Mouse (Mus musculus) hindbrain, embryonic 11.5 days (tissue): ENCODE data around the gene Adig. TPM values are rescaled to one million over a fixed set of nuclear protein-coding genes. Genes with fewer than 3 reads are reported as not detected.

Source experiments
- ATAC-seq: fragments of 200-750 bp; cut with Nextera tagmentation; 2 replicates; pipeline ENCODE4 v1.8.0; 2017; ENCODE audit warnings: mild to moderate bottlenecking, moderate TSS enrichment, moderate library complexity; ENCODE audit not compliant: low FRiP score
- DNase-seq: peaks from one replicate; pipeline ENCODE4 v3.0.0-alpha.2; 2015; ENCODE audit warnings: low spot score
- H3K27ac ChIP-seq: fragments of 300-500 bp; sonication (generic); 2 replicates; pipeline ENCODE4 v1.5.1; 2014; ENCODE audit warnings: mild to moderate bottlenecking, low read depth, low read length
- H3K27me3 ChIP-seq: fragments of 300-500 bp; sonication (generic); 2 replicates; pipeline ENCODE4 v1.6.1; 2014; ENCODE audit warnings: mild to moderate bottlenecking, low read length, moderate library complexity, mixed read lengths; ENCODE audit not compliant: control insufficient read depth, insufficient read depth
- H3K36me3 ChIP-seq: fragments of 300-500 bp; sonication (generic); 2 replicates; pipeline ENCODE4 v1.6.1; 2014; ENCODE audit warnings: mild to moderate bottlenecking, low read length, moderate library complexity, mixed read lengths; ENCODE audit not compliant: control insufficient read depth, insufficient read depth
- H3K4me1 ChIP-seq: fragments of 300-500 bp; sonication (generic); replicated peaks from 2 replicates; pipeline ENCODE4 v1.6.1; 2014; ENCODE audit warnings: low read length, mixed read lengths; ENCODE audit not compliant: control insufficient read depth, insufficient read depth
- H3K4me2 ChIP-seq: fragments of 300-500 bp; sonication (generic); replicated peaks from 2 replicates; pipeline ENCODE4 v1.6.1; 2014; ENCODE audit warnings: mild to moderate bottlenecking, low read depth, low read length
- H3K4me3 ChIP-seq: fragments of 300-500 bp; sonication (generic); 2 replicates; pipeline ENCODE4 v1.5.1; 2014; ENCODE audit warnings: low read depth, low read length
- H3K9ac ChIP-seq: fragments of 300-500 bp; sonication (generic); 2 replicates; pipeline ENCODE4 v1.6.1; 2014; ENCODE audit warnings: low read depth, low read length
- H3K9me3 ChIP-seq: fragments of 300-500 bp; sonication (generic); 2 replicates; pipeline ENCODE4 v1.6.1; 2016; ENCODE audit warnings: low read length; ENCODE audit not compliant: control insufficient read depth
- WGBS: fragments of 180-500 bp; shearing (Covaris S2); extraction: QIAGEN DNeasy Blood & Tissue Kit; methylation state at CpG from one replicate; pipeline ENCODE4 v1.1.7; 2014; 5-methylcytosine and 5-hydroxymethylcytosine counted together
- polyA plus RNA-seq: library from polyadenylated mRNA; unstranded; fragments of >200 nt; fragmentation: Nextera tagmentation; extraction: Ambion mirVana; gene quantifications from 2 replicates; pipeline ENCODE4 v1.2.1, GENCODE M21; 2014

Gene Adig
- polyA plus RNA-seq, 1 experiment from 2014 or later: not detected

DNA sequence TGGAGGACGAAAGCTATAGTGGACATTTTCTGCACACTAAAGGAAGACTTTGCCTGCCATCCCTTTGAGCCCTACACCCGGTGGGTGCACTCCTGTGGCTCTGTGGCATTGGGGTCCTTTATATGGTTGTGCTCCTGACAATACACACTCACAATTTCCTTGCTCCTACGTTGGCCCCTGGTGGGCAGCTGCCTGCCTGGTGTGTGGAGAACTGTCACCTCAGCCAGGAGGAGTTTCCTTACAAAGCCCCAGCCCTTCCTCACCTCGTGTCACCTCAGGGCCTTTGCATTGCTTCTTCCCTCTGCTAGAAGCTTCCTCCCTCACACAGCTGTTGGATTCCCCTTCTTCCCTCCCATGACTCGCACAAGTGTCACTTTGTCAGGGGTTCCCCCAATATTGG is 4.1 kb downstream of the Adig start:
- ATAC-seq (no peak), DNase-seq (no peak)
- Histone ChIP-seq H3K9me3 (no peaks in the 10 kb centered on the region), H3K4me1 (no peaks in the 10 kb centered on the region), H3K9ac (no peak overlapping the region), H3K4me2 (no peak overlapping the region), H3K27ac (no peak overlapping the region), H3K36me3 (no peaks in the 10 kb centered on the region), H3K4me3 (no peak overlapping the region), H3K27me3 (no peaks in the 10 kb centered on the region)
- WGBS: 80% methylated on average over 5 of the region's 5 CpGs

DNA sequence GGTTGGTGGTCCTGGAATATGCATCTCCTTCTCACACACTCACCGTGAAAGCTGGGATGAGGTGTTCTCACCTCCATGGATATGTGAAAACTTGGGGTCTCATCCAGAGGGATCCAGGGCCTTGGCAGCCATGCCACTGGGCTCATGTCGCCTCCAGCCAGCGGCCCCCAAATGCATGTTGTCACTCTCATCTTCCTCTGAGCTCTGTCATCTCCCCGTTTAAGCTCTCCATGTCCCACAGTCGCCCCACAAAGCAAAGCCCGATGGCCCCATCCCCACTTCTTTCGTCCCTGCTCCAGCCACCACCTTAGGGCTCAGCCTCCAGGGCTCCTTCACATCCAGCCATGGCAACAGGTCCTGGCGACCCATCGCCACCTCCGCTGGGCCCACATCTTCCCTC is 4.6 kb downstream of the Adig start:
- Histone ChIP-seq H3K27ac (no peak overlapping the region), H3K9ac (no peak overlapping the region), H3K9me3 (no peaks in the 10 kb centered on the region), H3K27me3 (no peaks in the 10 kb centered on the region), H3K4me2 (no peak overlapping the region), H3K36me3 (no peaks in the 10 kb centered on the region), H3K4me1 (no peaks in the 10 kb centered on the region), H3K4me3 (no peak overlapping the region)
- DNase-seq (no peak), ATAC-seq (no peak)
- WGBS: 91% methylated on average over 10 of the region's 10 CpGs

DNA sequence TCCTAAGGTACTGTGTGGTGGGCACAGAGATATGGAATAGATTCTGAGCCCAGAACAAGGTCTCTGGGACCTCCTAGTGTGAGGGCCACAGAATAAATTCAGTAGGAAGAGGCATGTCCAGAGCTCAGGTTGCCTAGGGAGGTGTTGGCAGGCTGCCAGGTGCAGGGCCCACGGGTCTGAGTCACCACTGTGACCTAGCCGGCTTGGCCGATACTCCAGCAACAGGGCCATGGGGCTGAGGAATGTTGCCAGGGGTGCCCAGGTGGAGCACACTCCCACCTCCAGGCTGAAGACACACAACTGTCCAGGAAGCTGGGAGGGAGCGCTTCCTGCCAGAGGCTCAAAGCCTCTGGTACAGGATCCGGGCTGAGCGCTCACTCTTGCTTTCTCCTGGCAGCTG is 8.3 kb downstream of the Adig start:
- Histone ChIP-seq H3K27me3 (no peaks in the 10 kb centered on the region), H3K9ac (no peak overlapping the region), H3K4me3 (no peak overlapping the region), H3K9me3 (no peaks in the 10 kb centered on the region), H3K36me3 (no peaks in the 10 kb centered on the region), H3K4me1 (no peaks in the 10 kb centered on the region), H3K27ac (no peak overlapping the region), H3K4me2 (no peak overlapping the region)
- 85% methylated on average over 6 of the region's 6 CpGs for WGBS
- DNase-seq (no peak), ATAC-seq (no peak)

DNA sequence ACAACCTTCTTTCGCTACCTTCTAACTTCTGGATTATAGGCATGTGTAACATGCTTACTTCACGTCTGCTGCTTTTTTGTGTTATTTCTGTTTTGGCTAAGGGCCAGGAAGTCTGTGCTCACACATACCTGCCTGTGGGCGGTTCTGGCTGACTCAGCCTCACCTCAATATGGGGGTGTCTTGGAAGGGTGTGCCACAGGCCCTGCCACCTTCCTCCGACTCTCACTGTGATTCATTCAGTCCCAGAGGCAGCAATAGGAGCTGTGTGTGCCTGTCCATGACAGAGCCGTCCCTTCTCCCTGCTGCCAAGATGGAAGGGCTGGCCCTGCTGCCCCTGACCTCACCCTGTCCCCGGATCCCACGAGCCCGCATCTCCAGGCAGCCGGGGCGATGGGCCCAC is 10.1 kb downstream of the Adig start, which contains the start of gene Arhgap40:
Arhgap40 (plus strand) TSS at position 269 of the 400 bp plus-strand sequence.
- Histone ChIP-seq H3K9ac (no peak within 1 kb of the TSS), H3K4me1 (no peaks in the 10 kb centered on the region), H3K36me3 (no peaks in the 10 kb centered on the region), H3K27ac (no peak within 1 kb of the TSS), H3K4me3 (no peak within 1 kb of the TSS), H3K4me2 (no peak within 1 kb of the TSS), H3K9me3 (no peaks in the 10 kb centered on the region), H3K27me3 (no peaks in the 10 kb centered on the region)
- 88% methylated on average over 10 of the region's 10 CpGs for WGBS
- ATAC-seq: no peak
- no peak for DNase-seq

DNA sequence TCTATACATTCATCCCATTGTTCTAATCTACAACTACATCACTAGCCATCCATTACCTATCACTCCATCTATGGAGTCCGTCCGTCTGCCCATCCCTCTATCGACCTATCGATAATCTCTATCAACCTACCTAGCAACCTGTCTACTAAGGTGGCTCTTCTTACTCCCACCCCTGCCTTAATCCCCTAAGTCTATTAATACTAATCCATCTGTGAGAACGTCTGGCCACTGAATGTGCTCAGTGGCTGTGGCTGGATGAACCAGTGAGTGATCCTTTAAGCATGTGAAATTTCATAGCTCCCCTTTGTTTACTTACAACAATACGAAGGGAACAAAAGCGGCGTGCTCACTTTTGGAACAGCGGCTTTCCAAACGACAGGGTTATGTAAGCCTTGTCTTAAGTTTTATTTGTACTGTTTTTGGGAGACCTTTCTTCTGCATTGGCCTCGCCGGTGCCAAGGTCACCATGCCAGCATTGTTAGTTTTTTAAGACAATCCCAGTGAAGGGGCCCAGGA is 11.5 kb downstream of the Adig start:
- H3K36me3 ChIP-seq: no peaks in the 10 kb centered on the region
- DNase-seq (no peak), ATAC-seq (no peak)
- H3K9me3 ChIP-seq: no peaks in the 10 kb centered on the region
- H3K4me3 ChIP-seq: no peak overlapping the region
- no peak overlapping the region for H3K27ac ChIP-seq
- no peak overlapping the region for H3K4me2 ChIP-seq
- 85% methylated on average over 12 of the region's 12 CpGs for WGBS
- no peak overlapping the region for H3K9ac ChIP-seq
- H3K27me3 ChIP-seq: no peaks in the 10 kb centered on the region
- H3K4me1 ChIP-seq: no peaks in the 10 kb centered on the region

DNA sequence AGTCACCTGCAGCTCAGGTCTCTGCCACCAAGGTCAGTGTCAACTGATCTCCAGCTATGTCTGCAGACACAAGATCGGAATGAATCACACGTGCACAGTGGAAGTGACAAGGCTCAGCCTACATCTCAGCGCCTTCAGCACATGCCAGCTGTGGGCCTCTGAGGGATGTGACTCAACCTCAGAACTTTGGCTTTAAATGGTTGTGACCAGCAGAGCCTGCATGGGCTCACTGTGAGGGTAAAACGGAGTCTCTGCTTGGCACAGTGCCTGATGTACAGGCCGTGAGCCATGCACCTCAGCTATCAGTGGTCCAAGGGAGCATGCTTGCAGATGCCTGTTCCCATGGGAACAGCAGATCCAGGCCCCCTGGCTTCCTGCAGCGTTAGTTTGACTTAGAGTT is 16.2 kb downstream of the Adig start:
- H3K4me2 ChIP-seq: no peak overlapping the region
- H3K36me3 ChIP-seq: no peaks in the 10 kb centered on the region

DNA sequence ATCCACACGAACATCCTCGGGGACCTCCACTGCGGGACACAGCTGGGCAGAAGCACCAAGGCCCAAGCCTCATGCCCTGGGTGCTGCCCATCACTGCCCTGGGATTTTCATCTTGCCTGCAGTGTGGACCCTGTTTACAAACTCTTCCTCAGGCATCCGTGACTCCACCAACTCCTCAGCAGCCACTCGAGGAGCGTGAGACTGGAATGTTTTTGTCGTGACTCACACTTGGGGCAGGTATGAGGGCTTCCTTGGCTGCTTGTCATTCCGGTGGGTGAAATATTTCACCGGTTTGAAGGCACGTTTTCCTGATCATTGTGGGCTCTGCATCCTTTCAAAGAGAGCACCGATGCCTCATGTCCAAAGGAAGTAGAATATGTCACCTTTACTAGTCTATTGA is 16.7 kb downstream of the Adig start:
- WGBS: 80% methylated on average over 11 of the region's 11 CpGs

More for the DNA sequence above, 16.2 kb downstream of the Adig start:
- DNase-seq (no peak), ATAC-seq (no peak)
- no peaks in the 10 kb centered on the region for H3K27me3 ChIP-seq
- no peak overlapping the region for H3K27ac ChIP-seq
- H3K4me1 ChIP-seq: no peaks in the 10 kb centered on the region
- H3K4me3 ChIP-seq: no peak overlapping the region
- WGBS: 76% methylated on average over 6 of the region's 6 CpGs
- H3K9me3 ChIP-seq: no peaks in the 10 kb centered on the region
- no peak overlapping the region for H3K9ac ChIP-seq

DNA sequence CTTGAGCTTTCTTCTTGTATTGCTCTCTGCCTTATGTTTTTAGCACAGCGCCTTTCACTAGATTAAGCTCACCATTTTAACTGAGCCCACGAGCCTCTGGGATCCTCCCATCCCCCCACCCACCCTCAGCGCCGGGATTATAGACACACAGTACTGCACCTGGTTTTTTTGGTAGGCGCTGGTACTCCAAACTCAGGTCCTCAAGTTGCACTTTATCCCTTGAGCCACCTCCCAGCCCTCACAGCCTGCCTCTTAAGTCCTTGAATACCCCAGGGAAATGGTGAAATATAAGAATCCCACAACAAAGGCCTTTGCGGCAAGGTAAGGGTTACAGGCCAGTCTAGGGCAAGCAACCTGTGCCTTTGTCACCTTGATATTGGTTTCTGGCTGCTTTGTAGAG is 17.4 kb downstream of the Adig start:
- Histone ChIP-seq H3K27me3 (no peaks in the 10 kb centered on the region), H3K9me3 (no peaks in the 10 kb centered on the region), H3K4me2 (no peak overlapping the region), H3K4me1 (no peaks in the 10 kb centered on the region), H3K27ac (no peak overlapping the region), H3K36me3 (no peaks in the 10 kb centered on the region), H3K9ac (no peak overlapping the region), H3K4me3 (no peak overlapping the region)
- WGBS: 77% methylated on average over 6 of the region's 6 CpGs
- DNase-seq: no peak
- no peak for ATAC-seq

More for the DNA sequence above, 16.7 kb downstream of the Adig start:
- Histone ChIP-seq H3K4me1 (no peaks in the 10 kb centered on the region), H3K27ac (no peak overlapping the region), H3K9me3 (no peaks in the 10 kb centered on the region), H3K4me3 (no peak overlapping the region), H3K27me3 (no peaks in the 10 kb centered on the region), H3K9ac (no peak overlapping the region), H3K4me2 (no peak overlapping the region), H3K36me3 (no peaks in the 10 kb centered on the region)
- ATAC-seq (no peak), DNase-seq (no peak)

DNA sequence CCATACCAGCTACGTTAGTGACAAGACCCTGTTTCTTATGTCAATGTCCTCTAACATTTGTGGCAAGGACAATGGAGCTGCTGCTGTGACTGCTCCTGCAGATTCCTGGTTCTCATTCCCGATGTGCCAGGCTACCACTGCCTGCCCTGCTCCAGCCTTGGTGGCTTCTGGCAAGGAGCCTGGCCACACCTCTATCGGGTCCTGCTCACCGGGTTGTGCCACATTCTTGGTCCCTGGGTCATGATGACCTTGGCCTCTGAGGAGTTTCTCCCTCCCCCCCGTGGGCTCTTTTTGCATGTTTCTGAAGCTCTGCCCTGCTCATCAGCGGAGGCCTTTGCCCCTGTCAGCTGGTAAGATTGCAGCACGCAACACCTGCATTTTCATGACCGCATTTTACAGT is 20.6 kb downstream of the Adig start:
- Histone ChIP-seq H3K36me3 (no peaks in the 10 kb centered on the region), H3K9me3 (no peaks in the 10 kb centered on the region)
- WGBS: 85% methylated on average over 8 of the region's 8 CpGs

More for the DNA sequence above, 20.6 kb downstream of the Adig start:
- Histone ChIP-seq H3K4me2 (no peak overlapping the region), H3K27me3 (no peaks in the 10 kb centered on the region), H3K9ac (no peak overlapping the region), H3K4me1 (no peaks in the 10 kb centered on the region), H3K27ac (no peak overlapping the region), H3K4me3 (no peak overlapping the region)
- ATAC-seq: no peak
- DNase-seq: no peak
